Mouse (Mus musculus) forebrain, embryonic 16.5 days (tissue): Measurements from ENCODE around the gene Orc5. TPM values are rescaled to one million over a fixed set of nuclear protein-coding genes. Genes with fewer than 3 reads are reported as not detected.
A peak's percentile ranks its signal among the peaks of the same experiment; 100 is the strongest.

ENCODE experiments used
- ATAC-seq: fragments of 200-750 bp; cut with Nextera tagmentation; 2 replicates; pipeline ENCODE4 v1.8.0; 2017; ENCODE audit warnings: mild to moderate bottlenecking, moderate library complexity
- H3K27ac ChIP-seq: fragments of 300-500 bp; sonication (generic); 2 replicates; pipeline ENCODE4 v1.5.1; 2014; ENCODE audit warnings: low read length, control low read depth
- H3K27me3 ChIP-seq: fragments of 300-500 bp; sonication (generic); replicated peaks from 2 replicates; pipeline ENCODE4 v1.6.1; 2014; ENCODE audit warnings: low read length; ENCODE audit not compliant: control insufficient read depth, insufficient read depth
- H3K36me3 ChIP-seq: fragments of 300-500 bp; sonication (generic); 2 replicates; pipeline ENCODE4 v1.6.1; 2014; ENCODE audit not compliant: control insufficient read depth, insufficient read depth
- H3K4me1 ChIP-seq: fragments of 300-500 bp; sonication (generic); replicated peaks from 2 replicates; pipeline ENCODE4 v1.6.1; 2014; ENCODE audit warnings: low read length; ENCODE audit not compliant: control insufficient read depth, insufficient read depth
- H3K4me2 ChIP-seq: fragments of 300-500 bp; sonication (generic); 2 replicates; pipeline ENCODE4 v1.6.1; 2014; ENCODE audit warnings: mild to moderate bottlenecking, low read length, control low read depth
- H3K4me3 ChIP-seq: fragments of 300-500 bp; sonication (generic); replicated peaks from 2 replicates; pipeline ENCODE4 v1.5.1; 2014; ENCODE audit warnings: mild to moderate bottlenecking, low read length, control low read depth
- H3K9ac ChIP-seq: fragments of 300-500 bp; sonication (generic); replicated peaks from 2 replicates; pipeline ENCODE4 v1.6.1; 2014; ENCODE audit warnings: low read depth, low read length, control low read depth
- H3K9me3 ChIP-seq: fragments of 300-500 bp; sonication (generic); 2 replicates; pipeline ENCODE4 v1.6.1; 2016; ENCODE audit warnings: low read length; ENCODE audit not compliant: control insufficient read depth
- WGBS: fragments of 180-500 bp; shearing (Covaris S2); extraction: QIAGEN DNeasy Blood & Tissue Kit; methylation state at CpG from one replicate; pipeline ENCODE4 v1.1.7; 2014; 5-methylcytosine and 5-hydroxymethylcytosine counted together
- polyA plus RNA-seq: library from polyadenylated mRNA; unstranded; fragments of >200 nt; fragmentation: Nextera tagmentation; extraction: Ambion mirVana; gene quantifications from 2 replicates; pipeline ENCODE4 v1.2.1, GENCODE M21; 2015

Orc5 gene
- polyA plus RNA-seq = 39.9 and 44.3 TPM in 2 replicates

- H3K9ac ChIP-seq = peak within 1 kb of the TSS; percentile 74
- peaks cover 8% of the 10 kb centered on the region for H3K36me3 ChIP-seq
- peak within 1 kb of the TSS; percentile 81 for H3K27ac ChIP-seq
- peak; percentile 100 for ATAC-seq
- H3K4me1 ChIP-seq = peaks cover 6% of the 10 kb centered on the region
- no peaks in the 10 kb centered on the region for H3K9me3 ChIP-seq
- peak within 1 kb of the TSS; percentile 93 for H3K4me2 ChIP-seq
- H3K4me3 ChIP-seq = peak within 1 kb of the TSS; percentile 69
- under 1% methylated on average over 31 of the region's 31 CpGs for WGBS
- no peaks in the 10 kb centered on the region for H3K27me3 ChIP-seq
These were observed at the start of gene Orc5 for GRCm38 (mm10) chr5:22550033-22550551. Gene Orc5, minus strand, starts transcription at chr5:22550429.

GRCm38 (mm10) chr5:22596981-22597380 lies 46.8 kb upstream of the Orc5 start:
- no peak overlapping the region for H3K27ac ChIP-seq
- no peaks in the 10 kb centered on the region for H3K27me3 ChIP-seq
- H3K9me3 ChIP-seq = no peaks in the 10 kb centered on the region
- no peak overlapping the region for H3K4me3 ChIP-seq
- 91% methylated on average over 4 of the region's 4 CpGs for WGBS
- no peak for ATAC-seq
- no peaks in the 10 kb centered on the region for H3K4me1 ChIP-seq
- H3K36me3 ChIP-seq = no peaks in the 10 kb centered on the region
- H3K4me2 ChIP-seq = no peak overlapping the region
- no peak overlapping the region for H3K9ac ChIP-seq

- no peaks in the 10 kb centered on the region for H3K4me1 ChIP-seq
- no peak overlapping the region for H3K9ac ChIP-seq
- 79% methylated on average over 1 of the region's 1 CpGs for WGBS
- no peak for ATAC-seq
- H3K4me2 ChIP-seq = no peak overlapping the region
- H3K36me3 ChIP-seq = no peaks in the 10 kb centered on the region
- no peak overlapping the region for H3K4me3 ChIP-seq
- no peak overlapping the region for H3K27ac ChIP-seq
- H3K27me3 ChIP-seq = no peaks in the 10 kb centered on the region
- no peaks in the 10 kb centered on the region for H3K9me3 ChIP-seq
These were observed 39.2 kb upstream of the Orc5 start for GRCm38 (mm10) chr5:22589370-22589966.

GRCm38 (mm10) chr5:22587492-22587891 lies 37.3 kb upstream of the Orc5 start:
- Histone ChIP-seq H3K4me3 (no peak overlapping the region), H3K9me3 (no peaks in the 10 kb centered on the region), H3K4me1 (no peaks in the 10 kb centered on the region), H3K27ac (no peak overlapping the region), H3K4me2 (no peak overlapping the region), H3K9ac (no peak overlapping the region), H3K36me3 (no peaks in the 10 kb centered on the region), H3K27me3 (no peaks in the 10 kb centered on the region)
- 69% methylated on average over 1 of the region's 1 CpGs for WGBS
- ATAC-seq = no peak

- no peak for ATAC-seq
- 55% methylated on average over 2 of the region's 2 CpGs for WGBS
These were observed 34.3 kb upstream of the Orc5 start for GRCm38 (mm10) chr5:22584556-22584955.

GRCm38 (mm10) chr5:22578011-22578410 lies 27.8 kb upstream of the Orc5 start:
- Histone ChIP-seq H3K4me1 (no peaks in the 10 kb centered on the region; the same call in 1 of the 2 replicates), H3K9me3 (no peaks in the 10 kb centered on the region), H3K4me3 (no peak overlapping the region), H3K4me2 (no peak overlapping the region), H3K27me3 (no peaks in the 10 kb centered on the region), H3K36me3 (no peaks in the 10 kb centered on the region), H3K9ac (no peak overlapping the region), H3K27ac (no peak overlapping the region)
- no peak for ATAC-seq
- 90% methylated on average over 3 of the region's 3 CpGs for WGBS

More at GRCm38 (mm10) chr5:22584556-22584955, 34.3 kb upstream of the Orc5 start:
- H3K4me1 ChIP-seq = no peaks in the 10 kb centered on the region
- H3K36me3 ChIP-seq = no peaks in the 10 kb centered on the region
- no peaks in the 10 kb centered on the region for H3K27me3 ChIP-seq
- H3K9ac ChIP-seq = no peak overlapping the region
- no peaks in the 10 kb centered on the region for H3K9me3 ChIP-seq
- H3K4me2 ChIP-seq = no peak overlapping the region
- no peak overlapping the region for H3K4me3 ChIP-seq
- H3K27ac ChIP-seq = no peak overlapping the region

- WGBS = 39% methylated on average over 3 of the region's 3 CpGs
- H3K27me3 ChIP-seq = no peaks in the 10 kb centered on the region
- no peaks in the 10 kb centered on the region for H3K36me3 ChIP-seq
- no peak overlapping the region for H3K27ac ChIP-seq
- H3K9ac ChIP-seq = no peak overlapping the region
- ATAC-seq = no peak
- H3K4me3 ChIP-seq = no peak overlapping the region
- H3K4me1 ChIP-seq = no peaks in the 10 kb centered on the region; the same call in 1 of the 2 replicates
- no peaks in the 10 kb centered on the region for H3K9me3 ChIP-seq
- no peak overlapping the region for H3K4me2 ChIP-seq
These were observed 24.5 kb upstream of the Orc5 start for GRCm38 (mm10) chr5:22574751-22575150.

GRCm38 (mm10) chr5:22574161-22574560 lies 23.9 kb upstream of the Orc5 start:
- 59% methylated on average over 1 of the region's 1 CpGs for WGBS
- H3K4me3 ChIP-seq = no peak overlapping the region

GRCm38 (mm10) chr5:22573696-22574095 lies 23.5 kb upstream of the Orc5 start:
- Histone ChIP-seq H3K9ac (no peak overlapping the region), H3K27me3 (no peaks in the 10 kb centered on the region), H3K4me1 (no peaks in the 10 kb centered on the region; the same call in 1 of the 2 replicates), H3K4me3 (no peak overlapping the region), H3K9me3 (no peaks in the 10 kb centered on the region), H3K36me3 (no peaks in the 10 kb centered on the region), H3K27ac (no peak overlapping the region), H3K4me2 (no peak overlapping the region)
- WGBS = 56% methylated on average over 2 of the region's 2 CpGs
- no peak for ATAC-seq

More at GRCm38 (mm10) chr5:22574161-22574560, 23.9 kb upstream of the Orc5 start:
- H3K27me3 ChIP-seq = no peaks in the 10 kb centered on the region
- H3K36me3 ChIP-seq = no peaks in the 10 kb centered on the region
- no peak overlapping the region for H3K27ac ChIP-seq
- H3K9ac ChIP-seq = no peak overlapping the region
- no peak overlapping the region for H3K4me2 ChIP-seq
- ATAC-seq = no peak
- H3K9me3 ChIP-seq = no peaks in the 10 kb centered on the region
- H3K4me1 ChIP-seq = no peaks in the 10 kb centered on the region; the same call in 1 of the 2 replicates
